Mouse (Mus musculus) CD4-positive helper T cell, adult 2 months (primary cell): ENCODE measurements at regions not wholly inside any gene's neighbourhood (a gene's known extent, or its start where the extent isn't known, plus 50 kb on each side); places are given as distances from the start of the nearest gene placed in this dataset.

Source experiments
- DNase-seq: peaks from one replicate; pipeline ENCODE4 v3.0.0-alpha.2; 2012; ENCODE audit warnings: low read depth, missing footprints, low spot score

GRCm38 (mm10) chr11:32136066-32136465 lies 64.0 kb downstream of the Il9r start:
- DNase-seq, result no peak

- DNase-seq, result no peak
These were observed 66.1 kb downstream of the Il9r start for GRCm38 (mm10) chr11:32133996-32134395.

- peak; percentile 66 for DNase-seq
These were observed 68.0 kb downstream of the Il9r start for GRCm38 (mm10) chr11:32132008-32132615.

- DNase-seq, result peak; percentile 35
These were observed 71.5 kb downstream of the Il9r start for GRCm38 (mm10) chr11:32128551-32128950.

- DNase-seq, result no peak
These were observed 72.1 kb downstream of the Il9r start for GRCm38 (mm10) chr11:32128018-32128417.

- DNase-seq, result no peak
These were observed 72.7 kb downstream of the Il9r start for GRCm38 (mm10) chr11:32127401-32127817.

- DNase-seq, result no peak
These were observed 73.3 kb downstream of the Il9r start for GRCm38 (mm10) chr11:32126786-32127185.

GRCm38 (mm10) chr11:32126311-32126698 lies 73.8 kb downstream of the Il9r start:
- no peak for DNase-seq

- DNase-seq, result peak; percentile 81
These were observed 74.3 kb downstream of the Il9r start for GRCm38 (mm10) chr11:32125586-32126310.

GRCm38 (mm10) chr11:32120596-32120995 lies 79.5 kb downstream of the Il9r start:
- DNase-seq, result no peak

GRCm38 (mm10) chr11:32118844-32119629 lies 81.0 kb downstream of the Il9r start:
- DNase-seq, result no peak

- no peak for DNase-seq
These were observed 82.1 kb downstream of the Il9r start for GRCm38 (mm10) chr11:32117930-32118329.

GRCm38 (mm10) chr11:32113118-32113826 lies 86.8 kb downstream of the Il9r start:
- peak; percentile 63 for DNase-seq

- DNase-seq, result no peak
These were observed 87.6 kb downstream of the Il9r start for GRCm38 (mm10) chr11:32112521-32112920.

GRCm38 (mm10) chr11:32111841-32112240 lies 88.2 kb downstream of the Il9r start:
- DNase-seq, result no peak

- DNase-seq, result no peak
These were observed 90.2 kb downstream of the Il9r start for GRCm38 (mm10) chr11:32109911-32110310.
